Mouse (Mus musculus): Measurements from ENCODE around the gene Fank1.

Gene Fank1

GRCm38 (mm10) chr7:133776626-133776996 lies at the start of gene Fank1:
Fank1 (plus strand) TSS chr7:133776861.
- DNase-seq (ENCODE audit: low spot score) = peak; percentile 52

- no peak for DNase-seq (ENCODE audit: low spot score)
Observed at GRCm38 (mm10) chr7:133727027-133727426, 49.6 kb upstream of the Fank1 start.

- DNase-seq (ENCODE audit: low spot score) = no peak
Observed at GRCm38 (mm10) chr7:133729351-133729750, 47.3 kb upstream of the Fank1 start.

- no peak for DNase-seq (ENCODE audit: low spot score)
Observed at GRCm38 (mm10) chr7:133730324-133731191, 46.1 kb upstream of the Fank1 start.

- no peak for DNase-seq (ENCODE audit: low spot score)
Observed at GRCm38 (mm10) chr7:133731971-133732645, 44.6 kb upstream of the Fank1 start.

- no peak for DNase-seq (ENCODE audit: low spot score)
Observed at GRCm38 (mm10) chr7:133740558-133740957, 36.1 kb upstream of the Fank1 start.

GRCm38 (mm10) chr7:133742530-133743325 lies 33.9 kb upstream of the Fank1 start:
- no peak for DNase-seq (ENCODE audit: low spot score)

GRCm38 (mm10) chr7:133743611-133744010 lies 33.0 kb upstream of the Fank1 start:
- DNase-seq (ENCODE audit: low spot score) = no peak

- DNase-seq (ENCODE audit: low spot score) = no peak
Observed at GRCm38 (mm10) chr7:133744209-133744608, 32.5 kb upstream of the Fank1 start.

GRCm38 (mm10) chr7:133744701-133745100 lies 32.0 kb upstream of the Fank1 start:
- DNase-seq (ENCODE audit: low spot score) = no peak

- no peak for DNase-seq (ENCODE audit: low spot score)
Observed at GRCm38 (mm10) chr7:133747372-133747771, 29.3 kb upstream of the Fank1 start.

- no peak for DNase-seq (ENCODE audit: low spot score)
Observed at GRCm38 (mm10) chr7:133748753-133749152, 27.9 kb upstream of the Fank1 start.

- DNase-seq (ENCODE audit: low spot score) = no peak
Observed at GRCm38 (mm10) chr7:133750666-133751065, 26.0 kb upstream of the Fank1 start.

- no peak for DNase-seq (ENCODE audit: low spot score)
Observed at GRCm38 (mm10) chr7:133751163-133751562, 25.5 kb upstream of the Fank1 start.

- no peak for DNase-seq (ENCODE audit: low spot score)
Observed at GRCm38 (mm10) chr7:133757961-133758455, 18.7 kb upstream of the Fank1 start.

- DNase-seq (ENCODE audit: low spot score) = no peak
Observed at GRCm38 (mm10) chr7:133758716-133759115, 17.9 kb upstream of the Fank1 start.

GRCm38 (mm10) chr7:133759611-133760353 lies 16.9 kb upstream of the Fank1 start:
- no peak for DNase-seq (ENCODE audit: low spot score)

GRCm38 (mm10) chr7:133762696-133763095 lies 14.0 kb upstream of the Fank1 start:
- DNase-seq (ENCODE audit: low spot score) = no peak

GRCm38 (mm10) chr7:133764425-133764824 lies 12.2 kb upstream of the Fank1 start:
- DNase-seq (ENCODE audit: low spot score) = no peak

- DNase-seq (ENCODE audit: low spot score) = no peak
Observed at GRCm38 (mm10) chr7:133765240-133765848, 11.3 kb upstream of the Fank1 start.

- DNase-seq (ENCODE audit: low spot score) = no peak
Observed at GRCm38 (mm10) chr7:133765849-133766243, 10.8 kb upstream of the Fank1 start.
